Mouse (Mus musculus): Measurements from ENCODE around the gene Slc25a51. TPM values are rescaled to one million over a fixed set of nuclear protein-coding genes. Genes with fewer than 3 reads are reported as not detected.

The Slc25a51 gene
- polyA plus RNA-seq (2015; fragmentation: Nextera tagmentation; extraction: Ambion mirVana), result 84.5 and 84.7 TPM in 2 replicates

DNA sequence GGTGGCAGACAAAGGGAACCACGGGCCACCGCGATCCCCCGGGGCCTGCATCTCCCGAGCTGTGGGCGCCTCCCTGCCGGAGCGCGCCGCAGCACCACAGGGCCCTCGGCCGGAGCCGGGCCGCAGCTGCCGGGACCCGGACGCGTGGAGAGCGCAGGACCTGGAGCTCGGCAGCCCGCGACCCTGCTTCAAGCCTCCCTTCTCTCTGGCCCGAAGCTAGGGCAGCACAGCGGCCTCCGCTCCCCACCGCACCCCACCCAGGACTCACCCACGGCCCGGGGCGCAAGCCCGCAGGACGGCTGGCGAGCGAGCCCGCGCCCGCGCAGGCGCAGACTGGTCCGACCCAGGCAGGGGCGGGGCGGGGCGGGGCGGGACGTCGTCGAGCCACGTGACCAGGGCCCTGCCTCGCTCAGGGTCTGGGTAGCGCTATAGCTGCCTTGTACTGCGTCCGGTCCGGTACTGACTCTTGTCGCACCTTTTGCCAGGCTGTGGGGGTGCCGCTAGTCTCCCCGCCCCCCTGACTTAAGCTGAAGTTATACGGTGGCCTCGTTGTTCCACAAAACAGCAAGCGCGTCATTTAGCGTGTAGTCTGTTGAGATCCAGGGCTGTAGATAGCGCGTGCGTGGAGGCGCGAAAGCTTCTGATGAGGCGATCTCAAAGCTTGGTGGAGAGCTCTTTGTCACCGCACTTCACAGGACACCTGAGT is at the start of gene Slc25a51:
Slc25a51 (minus strand) TSS at position 340 of the 706 bp plus-strand sequence.
- Histone ChIP-seq H3K4me1 (replicated peaks; ENCODE audit: control insufficient read depth, insufficient read depth, low read length) (peaks cover 21% of the 10 kb centered on the region), H3K4me2 (ENCODE audit: low read length) (peak within 1 kb of the TSS; percentile 88), H3K27ac (ENCODE audit: low read length) (peak within 1 kb of the TSS; percentile 91), H3K4me3 (replicated peaks; ENCODE audit: low read length) (peak within 1 kb of the TSS; percentile 93), H3K27me3 (replicated peaks; ENCODE audit: control insufficient read depth, insufficient read depth, low read length) (no peaks in the 10 kb centered on the region), H3K9ac (replicated peaks; ENCODE audit: low read depth, low read length) (peak within 1 kb of the TSS; percentile 97), H3K9me3 (ENCODE audit: control insufficient read depth, low read length) (no peaks in the 10 kb centered on the region), H3K36me3 (ENCODE audit: control insufficient read depth, insufficient read depth) (peaks cover 4% of the 10 kb centered on the region)
- WGBS, result 0% methylated on average over 57 of the region's 67 CpGs
- ATAC-seq, result peak; percentile 96

DNA sequence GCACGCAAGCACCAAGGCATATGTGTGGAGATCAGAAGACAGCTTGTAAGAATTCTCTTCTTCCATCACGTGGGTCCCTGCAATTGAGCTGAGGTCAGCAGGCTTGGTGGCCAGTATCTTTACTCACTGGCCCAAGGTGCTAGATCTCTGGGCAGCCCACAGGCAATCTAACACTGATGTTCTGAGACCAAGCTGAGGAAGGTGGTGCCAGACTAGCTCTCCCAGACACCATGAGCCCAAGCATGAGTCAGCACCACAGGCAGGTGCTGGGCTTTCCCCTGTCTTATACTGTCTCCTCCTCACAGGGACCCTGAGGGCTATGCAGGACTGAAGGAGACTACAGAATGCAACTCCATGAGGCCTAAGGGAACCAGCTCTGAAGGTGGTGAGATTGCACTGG is 49.0 kb upstream of the Slc25a51 start:
- no peak overlapping the region for H3K4me3 ChIP-seq (replicated peaks; ENCODE audit: low read length)
- 0 out of 2 replicates have a peak, but pooled peaks cover 2% of the 10 kb centered on the region for H3K36me3 ChIP-seq (ENCODE audit: control insufficient read depth, insufficient read depth)
- 98% methylated on average over 2 of the region's 2 CpGs for WGBS
- no peak overlapping the region for H3K27ac ChIP-seq (ENCODE audit: low read length)
- no peak for ATAC-seq
- no peaks in the 10 kb centered on the region for H3K9me3 ChIP-seq (ENCODE audit: control insufficient read depth, low read length)
- no peak overlapping the region for H3K4me2 ChIP-seq (ENCODE audit: low read length)
- H3K4me1 ChIP-seq (replicated peaks; ENCODE audit: control insufficient read depth, insufficient read depth, low read length), result peaks cover 16% of the 10 kb centered on the region
- no peaks in the 10 kb centered on the region for H3K27me3 ChIP-seq (replicated peaks; ENCODE audit: control insufficient read depth, insufficient read depth, low read length)
- no peak overlapping the region for H3K9ac ChIP-seq (replicated peaks; ENCODE audit: low read depth, low read length)

GRCm38 (mm10) chr4:45455001-45455400 is 46.4 kb upstream of the Slc25a51 start:
- WGBS, result 85% methylated on average over 4 of the region's 4 CpGs
- no peaks in the 10 kb centered on the region for H3K27me3 ChIP-seq (replicated peaks; ENCODE audit: control insufficient read depth, insufficient read depth, low read length)
- ATAC-seq, result no peak

DNA sequence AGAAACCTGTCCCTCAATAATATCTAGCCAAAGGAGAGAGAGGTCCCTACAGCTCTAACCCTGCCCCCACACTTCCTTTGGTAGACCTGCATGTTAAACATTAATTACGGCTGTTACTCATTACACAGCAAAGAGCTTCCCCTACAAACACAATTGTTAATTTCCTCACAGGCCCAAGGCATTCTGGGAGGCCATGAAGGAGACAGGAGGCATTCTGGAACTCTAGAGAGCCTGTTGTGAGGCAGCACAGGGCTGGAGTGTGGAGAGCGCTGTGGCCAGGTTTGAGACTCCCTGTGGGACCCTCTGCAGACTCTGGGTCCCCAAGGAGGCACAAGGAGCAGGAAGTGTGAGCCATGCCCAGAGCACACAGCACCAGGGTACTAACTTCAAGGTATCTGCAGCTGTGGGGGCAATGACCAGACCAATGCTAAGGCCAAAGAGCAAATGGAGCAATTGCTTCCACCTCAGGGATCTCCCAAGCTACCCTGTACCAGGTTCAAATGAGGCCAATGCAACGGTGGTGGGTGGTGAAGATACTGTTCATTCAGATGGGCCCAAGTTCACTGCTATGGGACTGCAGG is 44.8 kb upstream of the Slc25a51 start:
- WGBS, result 63% methylated on average over 3 of the region's 3 CpGs
- Histone ChIP-seq H3K9ac (replicated peaks; ENCODE audit: low read depth, low read length) (no peak overlapping the region), H3K27me3 (replicated peaks; ENCODE audit: control insufficient read depth, insufficient read depth, low read length) (no peaks in the 10 kb centered on the region), H3K9me3 (ENCODE audit: control insufficient read depth, low read length) (no peaks in the 10 kb centered on the region), H3K27ac (ENCODE audit: low read length) (no peak overlapping the region), H3K4me3 (replicated peaks; ENCODE audit: low read length) (no peak overlapping the region), H3K4me2 (ENCODE audit: low read length) (no peak overlapping the region), H3K4me1 (replicated peaks; ENCODE audit: control insufficient read depth, insufficient read depth, low read length) (peaks cover 27% of the 10 kb centered on the region), H3K36me3 (ENCODE audit: control insufficient read depth, insufficient read depth) (0 out of 2 replicates have a peak, but pooled peaks cover 2% of the 10 kb centered on the region)
- ATAC-seq, result no peak

More at GRCm38 (mm10) chr4:45455001-45455400, 46.4 kb upstream of the Slc25a51 start:
- H3K9me3 ChIP-seq (ENCODE audit: control insufficient read depth, low read length), result no peaks in the 10 kb centered on the region
- no peak overlapping the region for H3K9ac ChIP-seq (replicated peaks; ENCODE audit: low read depth, low read length)
- H3K4me2 ChIP-seq (ENCODE audit: low read length), result no peak overlapping the region
- H3K4me3 ChIP-seq (replicated peaks; ENCODE audit: low read length), result no peak overlapping the region
- peaks cover 13% of the 10 kb centered on the region for H3K4me1 ChIP-seq (replicated peaks; ENCODE audit: control insufficient read depth, insufficient read depth, low read length)
- no peak overlapping the region for H3K27ac ChIP-seq (ENCODE audit: low read length)
- 0 out of 2 replicates have a peak, but pooled peaks cover 2% of the 10 kb centered on the region for H3K36me3 ChIP-seq (ENCODE audit: control insufficient read depth, insufficient read depth)

DNA sequence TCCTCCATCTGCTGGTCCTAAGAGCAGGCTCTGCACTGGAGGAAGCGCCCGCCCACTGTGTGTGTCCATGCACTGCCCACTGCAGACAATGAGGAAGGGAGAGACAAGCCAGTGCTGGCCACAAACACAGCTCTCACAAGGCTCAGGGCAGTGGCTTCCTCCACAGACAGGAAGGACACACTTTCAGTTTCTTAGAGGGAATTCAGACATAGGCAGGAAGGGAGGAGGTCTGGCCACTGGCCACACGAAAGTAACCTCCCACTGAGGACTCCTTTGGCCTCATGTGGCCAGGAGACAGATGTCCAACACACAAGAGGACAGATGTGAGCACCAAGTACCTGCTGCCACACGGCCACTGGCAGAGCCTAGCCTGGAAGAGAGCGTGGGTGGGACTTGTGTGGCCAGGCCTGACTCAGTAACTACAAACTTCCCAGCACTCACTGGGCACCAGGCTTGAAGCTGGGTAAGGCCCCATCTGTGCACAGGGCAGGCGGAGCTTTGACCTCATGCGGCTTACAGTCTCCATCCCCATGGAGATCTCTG is 44.1 kb upstream of the Slc25a51 start:
- no peak for ATAC-seq
- H3K4me2 ChIP-seq (ENCODE audit: low read length), result no peak overlapping the region

DNA sequence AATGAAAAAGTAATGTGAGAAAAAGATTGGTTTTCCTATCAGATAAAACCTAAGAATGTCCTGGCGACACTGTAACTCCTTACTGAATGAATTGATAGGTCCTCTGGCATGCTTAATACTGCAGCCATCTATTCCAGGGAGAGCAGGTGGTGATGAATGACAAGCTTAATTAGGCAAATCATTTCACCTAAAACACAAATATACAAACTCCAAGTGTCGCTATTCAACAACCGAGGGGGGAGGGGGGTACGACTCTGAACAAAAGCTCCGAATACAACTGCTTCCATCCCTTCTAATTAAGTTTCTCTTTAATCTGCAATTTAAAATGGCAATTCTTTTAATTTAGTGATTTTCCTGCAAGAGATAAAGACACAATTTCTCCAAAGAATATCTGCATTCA is 40.4 kb upstream of the Slc25a51 start:
- H3K9ac ChIP-seq (replicated peaks; ENCODE audit: low read depth, low read length), result no peak overlapping the region
- WGBS, result 13% methylated on average over 5 of the region's 5 CpGs
- H3K36me3 ChIP-seq (ENCODE audit: control insufficient read depth, insufficient read depth), result no peaks in the 10 kb centered on the region; the same call in 1 of the 2 replicates
- H3K4me3 ChIP-seq (replicated peaks; ENCODE audit: low read length), result no peak overlapping the region
- peak; percentile 35; the same call in 1 of the 2 replicates for ATAC-seq
- H3K27me3 ChIP-seq (replicated peaks; ENCODE audit: control insufficient read depth, insufficient read depth, low read length), result no peaks in the 10 kb centered on the region
- no peak overlapping the region for H3K27ac ChIP-seq (ENCODE audit: low read length)
- peaks cover 24% of the 10 kb centered on the region for H3K4me1 ChIP-seq (replicated peaks; ENCODE audit: control insufficient read depth, insufficient read depth, low read length)
- H3K4me2 ChIP-seq (ENCODE audit: low read length), result no peak overlapping the region; the same call in 1 of the 2 replicates
- H3K9me3 ChIP-seq (ENCODE audit: control insufficient read depth, low read length), result no peaks in the 10 kb centered on the region

More for the DNA sequence above, 44.1 kb upstream of the Slc25a51 start:
- Histone ChIP-seq H3K27ac (ENCODE audit: low read length) (no peak overlapping the region), H3K9ac (replicated peaks; ENCODE audit: low read depth, low read length) (no peak overlapping the region), H3K36me3 (ENCODE audit: control insufficient read depth, insufficient read depth) (0 out of 2 replicates have a peak, but pooled peaks cover 2% of the 10 kb centered on the region), H3K4me1 (replicated peaks; ENCODE audit: control insufficient read depth, insufficient read depth, low read length) (peaks cover 27% of the 10 kb centered on the region), H3K27me3 (replicated peaks; ENCODE audit: control insufficient read depth, insufficient read depth, low read length) (no peaks in the 10 kb centered on the region), H3K4me3 (replicated peaks; ENCODE audit: low read length) (no peak overlapping the region), H3K9me3 (ENCODE audit: control insufficient read depth, low read length) (no peaks in the 10 kb centered on the region)
- WGBS, result 76% methylated on average over 7 of the region's 7 CpGs

- no peak overlapping the region for H3K4me2 ChIP-seq (ENCODE audit: low read length)
- 79% methylated on average over 7 of the region's 7 CpGs for WGBS
Measured at GRCm38 (mm10) chr4:45448481-45448880, 39.9 kb upstream of the Slc25a51 start.

GRCm38 (mm10) chr4:45447196-45447595 is 38.6 kb upstream of the Slc25a51 start:
- Histone ChIP-seq H3K4me3 (replicated peaks; ENCODE audit: low read length) (no peak overlapping the region), H3K4me1 (replicated peaks; ENCODE audit: control insufficient read depth, insufficient read depth, low read length) (peaks cover 21% of the 10 kb centered on the region), H3K4me2 (ENCODE audit: low read length) (no peak overlapping the region), H3K27ac (ENCODE audit: low read length) (no peak overlapping the region), H3K9ac (replicated peaks; ENCODE audit: low read depth, low read length) (no peak overlapping the region), H3K36me3 (ENCODE audit: control insufficient read depth, insufficient read depth) (no peaks in the 10 kb centered on the region; the same call in 1 of the 2 replicates), H3K27me3 (replicated peaks; ENCODE audit: control insufficient read depth, insufficient read depth, low read length) (no peaks in the 10 kb centered on the region), H3K9me3 (ENCODE audit: control insufficient read depth, low read length) (no peaks in the 10 kb centered on the region)
- 92% methylated on average over 5 of the region's 5 CpGs for WGBS
- no peak for ATAC-seq

More at GRCm38 (mm10) chr4:45448481-45448880, 39.9 kb upstream of the Slc25a51 start:
- Histone ChIP-seq H3K9ac (replicated peaks; ENCODE audit: low read depth, low read length) (no peak overlapping the region), H3K4me1 (replicated peaks; ENCODE audit: control insufficient read depth, insufficient read depth, low read length) (peaks cover 24% of the 10 kb centered on the region), H3K27ac (ENCODE audit: low read length) (no peak overlapping the region), H3K4me3 (replicated peaks; ENCODE audit: low read length) (no peak overlapping the region), H3K9me3 (ENCODE audit: control insufficient read depth, low read length) (no peaks in the 10 kb centered on the region), H3K36me3 (ENCODE audit: control insufficient read depth, insufficient read depth) (no peaks in the 10 kb centered on the region; the same call in 1 of the 2 replicates), H3K27me3 (replicated peaks; ENCODE audit: control insufficient read depth, insufficient read depth, low read length) (no peaks in the 10 kb centered on the region)
- 0 out of 2 replicates have a peak, but pooled peaks have one; percentile 24 for ATAC-seq

GRCm38 (mm10) chr4:45445235-45445634 is 36.7 kb upstream of the Slc25a51 start:
- Histone ChIP-seq H3K9me3 (ENCODE audit: control insufficient read depth, low read length) (no peaks in the 10 kb centered on the region), H3K27me3 (replicated peaks; ENCODE audit: control insufficient read depth, insufficient read depth, low read length) (no peaks in the 10 kb centered on the region), H3K36me3 (ENCODE audit: control insufficient read depth, insufficient read depth) (no peaks in the 10 kb centered on the region; the same call in 1 of the 2 replicates), H3K4me3 (replicated peaks; ENCODE audit: low read length) (no peak overlapping the region), H3K4me2 (ENCODE audit: low read length) (no peak overlapping the region), H3K4me1 (replicated peaks; ENCODE audit: control insufficient read depth, insufficient read depth, low read length) (peaks cover 15% of the 10 kb centered on the region), H3K9ac (replicated peaks; ENCODE audit: low read depth, low read length) (no peak overlapping the region), H3K27ac (ENCODE audit: low read length) (no peak overlapping the region)
- ATAC-seq, result no peak
- WGBS, result 64% methylated on average over 3 of the region's 3 CpGs
